Mouse (Mus musculus): ENCODE data around the gene Nmt1.

- TF ChIP-seq EP300 (IDR thresholded peaks at IDR 0.05; ENCODE audit: low read depth): no peak
- no peak for TF ChIP-seq CTCF (IDR thresholded peaks at IDR 0.05; ENCODE audit: low read depth)
These were observed 27.9 kb upstream of the Nmt1 start for GRCm38 (mm10) chr11:103000111-103000510.

Data from liver, embryonic 14.5 days (tissue).